Mouse (Mus musculus): ENCODE measurements around the gene Ahctf1. TPM values are rescaled to one million over a fixed set of nuclear protein-coding genes. Genes with fewer than 3 reads are reported as not detected.
"Not testable (repeated sequence)": the region's sequence is repeated elsewhere in the genome, so short reads cannot be mapped to it uniquely, and the experiment has no call there.

Ahctf1 gene
- polyA plus RNA-seq, 1 experiment, result 6.6 TPM

DNA sequence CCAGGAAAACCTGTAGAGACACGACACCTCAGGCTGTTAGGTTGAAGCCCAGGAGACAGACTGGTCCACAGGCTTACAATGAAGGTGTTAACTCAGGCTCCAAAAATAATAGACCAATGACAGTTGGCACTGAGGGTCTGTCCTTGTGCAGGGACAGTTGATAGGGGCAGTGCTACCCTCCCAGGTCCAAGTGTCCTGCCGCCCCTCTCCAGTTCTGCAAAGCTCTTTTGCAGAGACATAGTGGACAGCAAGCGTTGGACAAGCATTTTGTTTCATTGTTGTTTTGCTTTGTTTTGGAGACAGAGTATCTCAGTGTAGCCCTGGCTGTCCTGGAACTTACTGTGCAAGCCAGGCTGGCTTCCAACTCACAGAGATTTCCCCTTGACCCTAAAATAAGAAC is 72.1 kb downstream of the Ahctf1 start:
- TF ChIP-seq SRF (IDR thresholded peaks at IDR 0.05; ENCODE audit: control insufficient read depth, insufficient read length, low read depth), result no peak
- TF ChIP-seq E2F4 (IDR thresholded peaks at IDR 0.05; ENCODE audit: insufficient read depth), result no peak
- no peak for TF ChIP-seq REST (IDR thresholded peaks at IDR 0.05; ENCODE audit: insufficient read depth, insufficient read length)
- no peak for TF ChIP-seq TCF3 (IDR thresholded peaks at IDR 0.05; ENCODE audit: insufficient read length, low read depth)
- no peak for TF ChIP-seq MYOD1 (IDR thresholded peaks at IDR 0.05; ENCODE audit: control insufficient read depth in 1 of 3, insufficient read length in 2 of 3, low read depth in 2 of 3)
- H3ac ChIP-seq (ENCODE audit: control insufficient read depth, insufficient read length), result no peak overlapping the region

DNA sequence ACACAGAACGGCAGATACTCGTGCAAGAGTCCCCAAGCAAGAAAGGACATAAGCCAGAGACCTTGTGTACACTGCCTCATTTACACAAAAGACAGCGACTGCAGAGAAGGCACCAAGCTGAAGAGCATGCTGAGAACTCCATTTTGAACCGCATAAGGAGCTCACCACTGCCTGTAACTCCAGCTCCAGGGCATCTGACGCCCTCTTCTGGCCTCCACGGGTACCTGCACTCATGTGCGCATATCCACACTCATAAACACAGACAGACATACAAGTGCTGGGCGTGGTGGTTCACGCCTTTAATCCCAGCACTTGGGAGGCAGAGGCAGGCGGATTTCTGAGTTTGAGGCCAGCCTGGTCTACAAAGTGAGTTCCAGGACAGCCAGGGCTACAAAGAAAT is 74.8 kb downstream of the Ahctf1 start:
- Histone ChIP-seq H3K4me3 (no peak overlapping the region), H3ac (ENCODE audit: control insufficient read depth, insufficient read length) (no peak overlapping the region), H3K79me2 (ENCODE audit: control insufficient read depth, insufficient read depth) (no peaks in the 10 kb centered on the region), H3K4me2 (ENCODE audit: low read depth) (no peak overlapping the region), H3K27me3 (ENCODE audit: control insufficient read depth, insufficient read depth, insufficient read length) (peaks cover 20% of the 10 kb centered on the region), H3K36me3 (ENCODE audit: control insufficient read depth, insufficient read depth) (no peaks in the 10 kb centered on the region)
- no peak for TF ChIP-seq CEBPB (IDR thresholded peaks at IDR 0.05; ENCODE audit: insufficient read depth, poor library complexity, severe bottlenecking)
- TF ChIP-seq TCF3 (IDR thresholded peaks at IDR 0.05; ENCODE audit: insufficient read length, low read depth), result no peak
- TF ChIP-seq MYOD1 (IDR thresholded peaks at IDR 0.05; ENCODE audit: control insufficient read depth in 1 of 3, insufficient read length in 2 of 3, low read depth in 2 of 3), result no peak
- TF ChIP-seq E2F4 (IDR thresholded peaks at IDR 0.05; ENCODE audit: insufficient read depth), result no peak
- TF ChIP-seq MAX (IDR thresholded peaks at IDR 0.05; ENCODE audit: low read depth), result no peak
- no peak for TF ChIP-seq TCF12 (IDR thresholded peaks at IDR 0.05; ENCODE audit: insufficient read depth, poor library complexity, severe bottlenecking)
- no peak for TF ChIP-seq SRF (IDR thresholded peaks at IDR 0.05; ENCODE audit: control insufficient read depth, insufficient read length, low read depth)
- no peak for TF ChIP-seq POLR2A (IDR thresholded peaks at IDR 0.05; ENCODE audit: insufficient read length, low read depth)
- no peak for TF ChIP-seq REST (IDR thresholded peaks at IDR 0.05; ENCODE audit: insufficient read depth, insufficient read length)

More for the DNA sequence above, 72.1 kb downstream of the Ahctf1 start:
- H3K36me3 ChIP-seq (ENCODE audit: control insufficient read depth, insufficient read depth), result no peaks in the 10 kb centered on the region
- H3K27me3 ChIP-seq (ENCODE audit: control insufficient read depth, insufficient read depth, insufficient read length), result peaks cover 20% of the 10 kb centered on the region
- H3K79me2 ChIP-seq (ENCODE audit: control insufficient read depth, insufficient read depth), result no peaks in the 10 kb centered on the region
- H3K4me3 ChIP-seq, result no peak overlapping the region
- no peak overlapping the region for H3K4me2 ChIP-seq (ENCODE audit: low read depth)

DNA sequence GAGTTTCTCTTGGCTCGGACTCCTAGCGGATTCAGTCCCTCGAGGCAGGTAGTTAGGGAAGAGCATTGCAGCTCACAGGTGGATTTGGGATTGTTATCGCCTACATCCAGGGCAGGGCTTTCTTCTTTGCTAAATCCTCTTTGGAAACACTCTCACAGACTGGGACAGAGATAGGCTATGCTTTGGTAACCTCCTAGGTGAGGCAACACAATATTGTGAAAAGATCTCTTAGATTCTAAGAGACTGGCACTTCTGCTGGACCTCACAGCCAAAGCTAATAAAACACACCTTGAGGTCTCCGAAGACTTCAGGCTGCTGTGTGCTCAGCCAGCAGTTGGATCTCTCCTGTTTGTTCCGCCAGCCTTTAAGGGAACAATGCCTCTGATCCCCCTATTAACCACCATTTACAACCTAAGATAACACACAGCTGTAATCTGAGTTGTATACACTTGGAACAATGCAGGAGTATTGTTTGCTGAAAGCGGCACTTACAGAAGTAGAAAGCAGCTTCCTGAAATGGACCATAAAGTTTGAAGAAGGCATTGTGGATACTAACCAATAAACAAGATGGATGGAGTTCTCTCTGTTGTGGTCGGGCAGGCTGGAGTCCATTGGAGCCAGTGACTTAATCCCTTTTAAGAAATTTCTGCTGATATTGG is 80.5 kb downstream of the Ahctf1 start:
- H3K79me2 ChIP-seq (ENCODE audit: control insufficient read depth, insufficient read depth), result no peaks in the 10 kb centered on the region
- no peaks in the 10 kb centered on the region for H3K36me3 ChIP-seq (ENCODE audit: control insufficient read depth, insufficient read depth)
- no peak for TF ChIP-seq SRF (IDR thresholded peaks at IDR 0.05; ENCODE audit: control insufficient read depth, insufficient read length, low read depth)
- no peak overlapping the region for H3K4me3 ChIP-seq
- peaks cover 5% of the 10 kb centered on the region for H3K27me3 ChIP-seq (ENCODE audit: control insufficient read depth, insufficient read depth, insufficient read length)
- no peak overlapping the region for H3K4me2 ChIP-seq (ENCODE audit: low read depth)
- H3ac ChIP-seq (ENCODE audit: control insufficient read depth, insufficient read length), result no peak overlapping the region

DNA sequence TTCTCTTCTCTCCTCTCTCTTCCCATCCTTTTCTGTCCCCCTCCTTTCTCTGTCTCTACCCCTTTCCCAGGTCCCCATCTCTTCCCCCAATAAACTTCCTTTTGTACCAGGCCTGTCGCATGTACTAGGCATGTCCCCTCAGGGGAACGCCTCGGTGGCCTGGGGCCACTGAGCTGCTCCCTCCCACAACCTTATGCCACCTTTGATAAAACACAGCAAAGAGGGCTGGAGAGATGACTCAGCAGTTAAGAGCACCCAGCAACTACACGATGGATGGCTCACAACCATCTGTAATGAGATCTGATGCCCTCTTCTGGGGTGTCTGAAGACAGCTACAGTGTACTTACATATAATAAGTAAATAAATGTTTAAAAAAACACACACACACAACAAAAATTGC is 87.7 kb downstream of the Ahctf1 start:
- H3ac ChIP-seq (ENCODE audit: control insufficient read depth, insufficient read length), result no peak overlapping the region
- no peaks in the 10 kb centered on the region for H3K79me2 ChIP-seq (ENCODE audit: control insufficient read depth, insufficient read depth)
- no peak overlapping the region for H3K4me3 ChIP-seq
- no peaks in the 10 kb centered on the region for H3K36me3 ChIP-seq (ENCODE audit: control insufficient read depth, insufficient read depth)
- no peaks in the 10 kb centered on the region for H3K27me3 ChIP-seq (ENCODE audit: control insufficient read depth, insufficient read depth, insufficient read length)
- no peak overlapping the region for H3K4me2 ChIP-seq (ENCODE audit: low read depth)
- no peak for TF ChIP-seq TCF12 (IDR thresholded peaks at IDR 0.05; ENCODE audit: insufficient read depth, poor library complexity, severe bottlenecking)
- TF ChIP-seq POLR2AphosphoS2 (IDR thresholded peaks at IDR 0.05; ENCODE audit: insufficient read length, low read depth), result no peak
- no peak for TF ChIP-seq MAX (IDR thresholded peaks at IDR 0.05; ENCODE audit: low read depth)
- TF ChIP-seq MYOD1 (IDR thresholded peaks at IDR 0.05; ENCODE audit: control insufficient read depth in 1 of 3, insufficient read length in 2 of 3, low read depth in 2 of 3), result no peak
- no peak for TF ChIP-seq MYOG (IDR thresholded peaks at IDR 0.05; ENCODE audit: control insufficient read depth in 1 of 3, insufficient read depth in 1 of 3, insufficient read length in 2 of 3, low read depth in 2 of 3)
- TF ChIP-seq E2F4 (IDR thresholded peaks at IDR 0.05; ENCODE audit: insufficient read depth), result no peak
- no peak for TF ChIP-seq POLR2A (IDR thresholded peaks at IDR 0.05; ENCODE audit: insufficient read length, low read depth)
- TF ChIP-seq SRF (IDR thresholded peaks at IDR 0.05; ENCODE audit: control insufficient read depth, insufficient read length, low read depth), result no peak
- TF ChIP-seq REST (IDR thresholded peaks at IDR 0.05; ENCODE audit: insufficient read depth, insufficient read length), result no peak
- no peak for TF ChIP-seq TCF3 (IDR thresholded peaks at IDR 0.05; ENCODE audit: insufficient read length, low read depth)
- no peak for TF ChIP-seq USF1 (IDR thresholded peaks at IDR 0.05; ENCODE audit: low read depth)

DNA sequence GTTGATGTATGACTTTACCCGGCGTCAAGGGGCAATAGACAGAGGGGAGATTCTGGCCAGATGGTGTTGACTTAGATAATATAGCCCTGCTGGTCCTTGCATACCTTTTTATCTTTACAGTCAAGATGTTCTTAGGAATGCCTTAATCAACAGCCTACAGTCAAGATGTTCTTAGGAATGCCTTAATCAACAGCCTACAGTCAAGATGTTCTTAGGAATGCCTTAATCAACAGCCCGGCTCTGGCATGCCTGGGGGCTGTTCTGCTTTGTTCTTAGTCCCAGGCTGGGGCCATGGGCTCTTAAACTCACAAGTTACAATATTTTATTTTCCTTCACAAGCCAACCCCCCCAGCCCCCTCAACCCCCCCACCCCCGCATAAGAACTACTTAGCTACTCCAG is 88.2 kb downstream of the Ahctf1 start:
- H3K4me3 ChIP-seq; H3K79me2 ChIP-seq (ENCODE audit: control insufficient read depth, insufficient read depth); H3K36me3 ChIP-seq (ENCODE audit: control insufficient read depth, insufficient read depth); H3K4me2 ChIP-seq (ENCODE audit: low read depth); H3K27me3 ChIP-seq (ENCODE audit: control insufficient read depth, insufficient read depth, insufficient read length); H3ac ChIP-seq (ENCODE audit: control insufficient read depth, insufficient read length): not testable (repeated sequence)

DNA sequence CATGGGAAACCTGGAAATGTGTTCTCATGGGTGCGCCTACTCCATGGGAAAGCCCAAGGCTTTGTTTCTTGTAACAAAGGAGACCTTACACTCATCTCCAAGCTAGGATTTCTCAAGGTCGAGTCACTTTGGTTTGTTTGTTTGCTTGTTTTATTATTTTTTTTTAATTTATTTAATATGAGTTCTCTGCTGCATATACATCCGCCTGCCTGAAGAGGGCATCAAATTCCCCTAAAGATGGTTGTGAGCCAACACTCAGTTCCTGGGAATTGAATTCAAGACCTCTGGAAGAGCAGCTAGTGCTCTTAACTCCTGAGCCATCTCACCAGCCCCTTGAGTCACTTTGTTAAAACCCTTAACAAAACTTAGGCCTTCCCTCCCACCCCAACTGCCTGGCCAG is 90.1 kb downstream of the Ahctf1 start:
- H3K79me2 ChIP-seq (ENCODE audit: control insufficient read depth, insufficient read depth), result no peaks in the 10 kb centered on the region
- no peaks in the 10 kb centered on the region for H3K27me3 ChIP-seq (ENCODE audit: control insufficient read depth, insufficient read depth, insufficient read length)
- no peak for TF ChIP-seq E2F4 (IDR thresholded peaks at IDR 0.05; ENCODE audit: insufficient read depth)
- H3K4me3 ChIP-seq, result no peak overlapping the region
- H3ac ChIP-seq (ENCODE audit: control insufficient read depth, insufficient read length), result no peak overlapping the region
- no peaks in the 10 kb centered on the region for H3K36me3 ChIP-seq (ENCODE audit: control insufficient read depth, insufficient read depth)
- H3K4me2 ChIP-seq (ENCODE audit: low read depth), result no peak overlapping the region

Measured in myocyte (in vitro differentiated cells).